Mouse (Mus musculus) inflammation-experienced regulatory T-cells (primary cell): ENCODE measurements around the gene Rabgap1l. TPM values are rescaled to one million over a fixed set of nuclear protein-coding genes. Genes with fewer than 3 reads are reported as not detected.

ENCODE experiments used
- polyA plus RNA-seq, 2 experiments: library from polyadenylated mRNA; unstranded; fragments of 100-300 nt; shearing (Covaris generic); gene quantifications; one replicate each; pipeline ENCODE4 v1.2.1; 2017

The Rabgap1l gene
- 100 to 1,000 TPM; 194 to 331 TPM for polyA plus RNA-seq

DNA sequence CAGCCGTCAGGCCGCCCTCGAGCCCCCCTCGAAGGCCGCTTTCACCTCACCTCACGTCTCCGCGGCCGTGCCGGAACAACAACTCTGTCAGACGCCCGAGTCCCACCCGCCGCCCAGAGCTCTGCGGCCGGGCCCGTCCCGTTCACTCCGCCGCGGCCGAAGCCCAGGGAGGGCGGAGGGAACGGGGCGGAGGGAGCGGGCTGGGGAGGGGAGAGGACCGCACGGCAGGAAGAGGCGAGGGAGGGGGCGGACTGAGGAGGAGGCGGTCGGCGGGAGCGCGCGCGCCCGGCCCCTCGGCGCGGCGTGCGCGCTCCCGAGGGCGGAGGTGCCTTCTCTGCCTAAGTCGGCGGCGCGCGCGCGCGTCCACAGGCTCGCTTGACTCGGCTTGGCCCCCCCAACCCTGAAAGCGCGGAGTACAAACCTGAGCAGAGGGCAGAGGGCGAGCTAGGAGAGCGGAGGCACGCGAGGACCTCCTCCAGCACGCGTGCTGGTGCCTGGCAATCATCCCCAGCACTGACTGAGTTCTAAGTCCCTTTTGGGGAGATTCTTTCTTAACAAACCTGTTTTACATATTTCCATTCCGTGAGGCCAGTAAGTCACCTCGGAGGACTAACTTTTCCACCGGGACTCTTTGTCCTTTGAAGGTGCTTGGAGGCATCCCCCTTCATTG lies at the start of gene Rabgap1l:
Gene Rabgap1l, minus strand, starts transcription at position 526 of the 670 bp plus-strand sequence.

DNA sequence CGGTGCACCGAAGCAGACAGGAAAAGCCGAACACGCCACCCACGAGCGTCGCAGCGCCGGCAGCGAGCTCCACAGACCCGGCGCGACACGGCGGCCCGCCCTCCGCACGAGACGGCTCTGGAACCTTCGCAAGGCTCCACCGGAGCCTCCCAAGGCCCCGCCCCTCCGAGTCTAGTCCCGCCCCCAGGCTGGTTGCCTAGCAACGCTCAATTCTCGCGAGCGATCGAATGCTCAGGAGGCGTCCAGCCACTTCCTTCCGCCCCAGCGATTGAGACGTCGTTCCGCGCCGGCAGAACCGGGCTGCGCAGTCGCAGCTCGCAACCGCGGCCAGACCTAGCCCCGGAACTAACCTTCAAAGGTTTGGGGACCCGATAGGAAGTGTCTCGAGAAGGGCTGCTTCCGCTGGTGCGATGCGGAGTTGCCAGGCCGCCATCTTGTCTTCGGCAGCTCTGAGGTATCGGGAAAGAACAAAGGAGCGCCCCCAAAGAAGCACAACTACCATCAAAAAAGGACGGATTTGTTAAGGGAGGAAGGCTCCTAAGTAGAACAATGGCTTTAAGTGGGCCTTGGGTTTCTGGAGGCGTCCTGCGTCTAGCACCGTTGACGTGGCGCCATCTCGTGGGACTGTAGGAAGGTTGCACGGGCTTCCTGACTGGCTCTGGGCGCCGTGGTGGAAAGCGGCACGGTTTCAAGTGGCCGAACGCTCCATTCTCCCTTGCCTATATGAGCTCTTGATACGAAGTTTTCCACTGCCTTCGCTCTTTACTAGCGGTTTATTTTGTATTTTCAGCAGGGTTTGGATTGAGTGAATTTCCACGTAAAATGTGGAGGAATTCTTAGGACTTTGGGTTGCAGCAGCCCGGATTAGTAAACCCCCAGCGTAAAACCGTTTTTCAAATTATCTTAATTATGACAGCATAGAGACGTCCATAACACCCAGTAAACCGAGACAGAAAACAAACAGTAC lies 580.0 kb downstream of the Rabgap1l start, which contains the start of gene Cacybp:
Gene Cacybp, minus strand, starts transcription at position 173 of the 967 bp plus-strand sequence.

GRCm38 (mm10) chr1:160194529-160195336 lies 598.3 kb downstream of the Rabgap1l start, which contains the start of gene Mrps14:
Gene Mrps14, plus strand, starts transcription at chr1:160195215.

Other genes starting within 250 kb of the Rabgap1l start
- 10 to 100 TPM; 10.2 to 14.2 TPM for gene Rc3h1, start 113.2 kb upstream of the Rabgap1l start, polyA plus RNA-seq
- 10 to 100 TPM in 1 of 2 experiments, 1 to 10 TPM in 1; 3.0 to 16.1 TPM for gene Serpinc1, start 185.4 kb upstream of the Rabgap1l start, polyA plus RNA-seq
- 10 to 100 TPM in 1 of 2 experiments, 1 to 10 TPM in 1; 9.2 to 10.3 TPM for gene Zbtb37, start 241.6 kb upstream of the Rabgap1l start, polyA plus RNA-seq